Mouse (Mus musculus): ENCODE results near the gene Dync1li2.
A peak's percentile ranks its signal among the peaks of the same experiment; 100 is the strongest.

Gene Dync1li2

GRCm38 (mm10) chr8:104380269-104380668 is 62.6 kb downstream of the Dync1li2 start:
- DNase-seq = no peak

- DNase-seq = no peak
Observed at GRCm38 (mm10) chr8:104379301-104379836, 63.5 kb downstream of the Dync1li2 start.

GRCm38 (mm10) chr8:104376669-104377068 is 66.2 kb downstream of the Dync1li2 start:
- DNase-seq = no peak

- no peak for DNase-seq
Observed at GRCm38 (mm10) chr8:104375959-104376358, 66.9 kb downstream of the Dync1li2 start.

GRCm38 (mm10) chr8:104374864-104375846 is 67.7 kb downstream of the Dync1li2 start:
- peak; percentile 59 to 62 for DNase-seq

GRCm38 (mm10) chr8:104374269-104374668 is 68.6 kb downstream of the Dync1li2 start:
- no peak for DNase-seq

- DNase-seq = peak; percentile 42 to 56
Observed at GRCm38 (mm10) chr8:104373779-104374178, 69.1 kb downstream of the Dync1li2 start.

GRCm38 (mm10) chr8:104371121-104371520 is 71.7 kb downstream of the Dync1li2 start:
- DNase-seq = no peak

- no peak for DNase-seq
Observed at GRCm38 (mm10) chr8:104370071-104370470, 72.8 kb downstream of the Dync1li2 start.

- no peak for DNase-seq
Observed at GRCm38 (mm10) chr8:104369591-104369990, 73.3 kb downstream of the Dync1li2 start.
